Mouse (Mus musculus) myocyte (in vitro differentiated cells): ENCODE data around the gene Gm28038.
A peak's percentile ranks its signal among the peaks of the same experiment; 100 is the strongest.

Experiments used
- MAX ChIP-seq: IDR thresholded peaks from one replicate; pipeline ENCODE4 v1.6.1; 2011; ENCODE audit warnings: low read depth, mild to moderate bottlenecking, control low read depth
- MYOD1 ChIP-seq, 3 experiments: IDR thresholded peaks; one replicate each; pipeline ENCODE4 v1.6.1; 2011; ENCODE audit warnings: control low read depth in 2 of 3, low read depth in 2 of 3, mild to moderate bottlenecking in 2 of 3, moderate library complexity in 1 of 3; ENCODE audit not compliant: insufficient read length in 2 of 3, control insufficient read depth in 1 of 3
- MYOG ChIP-seq, 3 experiments: IDR thresholded peaks; one replicate each; pipeline ENCODE4 v1.6.1; 2011; ENCODE audit warnings: control low read depth in 2 of 3, low read depth in 2 of 3, mild to moderate bottlenecking in 2 of 3; ENCODE audit not compliant: insufficient read length in 2 of 3, control insufficient read depth in 1 of 3, insufficient read depth in 1 of 3
- POLR2A ChIP-seq: IDR thresholded peaks from one replicate; pipeline ENCODE4 v1.6.1; 2011; ENCODE audit warnings: low read depth, mild to moderate bottlenecking, control low read depth, moderate library complexity; ENCODE audit not compliant: insufficient read length
- POLR2AphosphoS2 ChIP-seq: IDR thresholded peaks from one replicate; pipeline ENCODE4 v1.6.1; 2011; ENCODE audit warnings: low read depth, control low read depth; ENCODE audit not compliant: insufficient read length
- TCF12 ChIP-seq: IDR thresholded peaks from one replicate; pipeline ENCODE4 v1.6.1; 2011; ENCODE audit warnings: mild to moderate bottlenecking, control low read depth; ENCODE audit not compliant: poor library complexity, insufficient read depth, severe bottlenecking
- USF1 ChIP-seq: IDR thresholded peaks from one replicate; pipeline ENCODE4 v1.6.1; 2011; ENCODE audit warnings: low read depth, mild to moderate bottlenecking, control low read depth, moderate library complexity

DNA sequence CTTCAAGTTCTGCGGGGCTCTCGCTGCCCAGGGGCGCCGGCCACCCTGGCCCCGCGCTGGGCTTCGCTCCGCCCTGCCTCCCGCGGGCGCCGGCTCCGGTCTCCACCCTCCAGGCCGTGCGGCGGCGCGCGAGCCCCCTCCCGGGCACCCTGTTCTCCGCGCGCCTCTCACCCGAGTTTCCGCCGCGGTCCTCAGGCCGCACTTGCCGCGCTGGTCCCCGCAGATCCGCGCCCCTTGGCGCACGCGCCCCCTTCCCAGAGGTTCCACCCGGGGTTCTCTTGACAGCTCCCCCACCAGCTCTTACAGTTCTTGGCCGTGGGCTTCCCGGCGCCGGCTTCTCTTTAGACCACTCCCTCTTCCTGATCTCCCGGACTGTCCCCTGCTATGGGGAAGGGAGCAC is 43.0 kb upstream of the Gm28038 start:
- no peak for TF ChIP-seq POLR2A
- TF ChIP-seq MYOG (IDR thresholded peaks at IDR 0.05; ENCODE audit: control insufficient read depth in 1 of 3, insufficient read depth in 1 of 3, insufficient read length in 2 of 3, low read depth in 2 of 3) = peak in 1 of 3 experiments; percentile 3
- no peak for TF ChIP-seq TCF12
- TF ChIP-seq MYOD1 (IDR thresholded peaks at IDR 0.05; ENCODE audit: control insufficient read depth in 1 of 3, insufficient read length in 2 of 3, low read depth in 2 of 3) = no peak
- no peak for TF ChIP-seq USF1
- TF ChIP-seq MAX = no peak
- TF ChIP-seq POLR2AphosphoS2 = no peak
